Mouse (Mus musculus) embryo, embryonic 10.5 days (tissue): ENCODE data around the gene Wbp1.

Experiments
- DNase-seq: peaks from one replicate; pipeline ENCODE4 v3.0.0-alpha.2; 2015; ENCODE audit warnings: low spot score

Gene Wbp1

GRCm38 (mm10) chr6:83116373-83117164, 4.8 kb downstream of the Wbp1 start:
- no peak for DNase-seq

- no peak for DNase-seq
Measured at GRCm38 (mm10) chr6:83115682-83116372, 5.5 kb downstream of the Wbp1 start.

GRCm38 (mm10) chr6:83115011-83115671, 6.2 kb downstream of the Wbp1 start, which contains the start of gene Mogs:
Gene Mogs (plus strand): TSS chr6:83115496.
- peak; percentile 95 for DNase-seq

GRCm38 (mm10) chr6:83111510-83112136, 9.7 kb downstream of the Wbp1 start:
- no peak for DNase-seq

GRCm38 (mm10) chr6:83108762-83109668, 12.3 kb downstream of the Wbp1 start, which contains the start of gene Mrpl53:
Gene Mrpl53 (plus strand): TSS chr6:83109040.
- peak; percentile 86 for DNase-seq

- DNase-seq = peak; percentile 88
Measured at GRCm38 (mm10) chr6:83107566-83108400, 13.6 kb downstream of the Wbp1 start.

GRCm38 (mm10) chr6:83104158-83104557, 17.2 kb downstream of the Wbp1 start:
- DNase-seq = no peak

GRCm38 (mm10) chr6:83103130-83103650, 18.2 kb downstream of the Wbp1 start:
- no peak for DNase-seq

GRCm38 (mm10) chr6:83101688-83102556, 19.4 kb downstream of the Wbp1 start:
- peak; percentile 74 for DNase-seq

GRCm38 (mm10) chr6:83101316-83101687, 20.1 kb downstream of the Wbp1 start, which contains the start of the genes Ccdc142 and Gm42688:
Gene Ccdc142 (plus strand): TSS chr6:83101601.
Gene Gm42688 (plus strand): TSS chr6:83101617.
- peak; percentile 94 for DNase-seq

GRCm38 (mm10) chr6:83098411-83098810, 22.9 kb downstream of the Wbp1 start:
- DNase-seq = no peak

GRCm38 (mm10) chr6:83095968-83096367, 25.4 kb downstream of the Wbp1 start:
- no peak for DNase-seq

GRCm38 (mm10) chr6:83092416-83093127, 28.8 kb downstream of the Wbp1 start:
- no peak for DNase-seq

GRCm38 (mm10) chr6:83087926-83088260, 33.5 kb downstream of the Wbp1 start:
- no peak for DNase-seq

- no peak for DNase-seq
Measured at GRCm38 (mm10) chr6:83087205-83087925, 34.0 kb downstream of the Wbp1 start.

- DNase-seq = no peak
Measured at GRCm38 (mm10) chr6:83086121-83087035, 35.0 kb downstream of the Wbp1 start, which contains the start of gene Lbx2. Gene Lbx2 (plus strand): TSS chr6:83086367.
